Mouse (Mus musculus): ENCODE results near the gene Sos1. TPM values are rescaled to one million over a fixed set of nuclear protein-coding genes. Genes with fewer than 3 reads are reported as not detected.
"Not testable (repeated sequence)": the region's sequence is repeated elsewhere in the genome, so short reads cannot be mapped to it uniquely, and the experiment has no call there.

The Sos1 gene
- total and polyA plus RNA-seq, 3 experiments: 4.0 to 10.7 (median 4.7) TPM

DNA sequence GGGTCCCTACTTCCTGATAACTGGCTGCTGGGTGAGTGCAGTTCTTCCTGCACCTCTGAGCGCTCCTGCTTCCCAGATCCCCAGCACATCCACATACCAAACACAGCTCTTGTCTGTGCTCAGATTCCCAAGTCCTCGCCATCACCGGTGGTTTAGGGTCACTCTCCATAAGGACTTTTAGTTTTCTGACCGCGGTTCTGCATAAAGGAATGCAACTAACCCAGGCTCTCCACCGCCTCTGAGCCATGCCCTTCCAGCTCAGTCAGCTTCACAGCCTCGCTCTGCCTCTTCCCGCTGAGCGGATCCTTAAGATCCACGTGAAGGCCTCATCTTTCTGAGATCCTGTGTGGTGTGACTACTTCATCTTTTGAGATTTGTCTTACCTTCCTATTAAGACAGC lies 90.2 kb downstream of the Sos1 start:
- Histone ChIP-seq H3K36me3 (replicated peaks in 1 of 2; ENCODE audit: control insufficient read depth in 1 of 2, insufficient read depth in 1 of 2, low read length in 1 of 2) (no peaks in the 10 kb centered on the region), H3K9me3 (replicated peaks; ENCODE audit: low read length) (no peaks in the 10 kb centered on the region), H3K4me1 (ENCODE audit: control insufficient read depth in 1 of 2, insufficient read depth in 2 of 2) (peaks cover 0 to 13% of the 10 kb centered on the region in 2 experiments; a peak in 2 of 4 replicates), H3K27ac (ENCODE audit: insufficient read depth, low read depth) (no peak overlapping the region), H3K4me3 (replicated peaks in 1 of 3; ENCODE audit: low read depth in 2 of 3, low read length in 2 of 3, poor library complexity in 1 of 3) (no peak overlapping the region), H3K79me2 (replicated peaks; ENCODE audit: control insufficient read depth, extremely low read depth, insufficient read depth, poor library complexity, severe bottlenecking) (no peaks in the 10 kb centered on the region), H3K9ac (ENCODE audit: insufficient read depth, low read depth) (no peak overlapping the region), H3K27me3 (replicated peaks) (no peaks in the 10 kb centered on the region), H3K4me2 (ENCODE audit: insufficient read depth, low read depth, poor library complexity, severe bottlenecking) (no peak overlapping the region)
- dilution Hi-C loops (cut with MboI; ENCODE audit: extremely low pct_ligation_motif_present, extremely low pct_unique_long_range_greater_than_20kb, low sequenced_read_pairs): no loop called here
- no peak for DNase-seq (ENCODE audit: extremely low read depth)
- in situ Hi-C loops (cut with MboI; ENCODE audit: low pct_ligation_motif_present, low pct_unique_long_range_greater_than_20kb, low sequenced_read_pairs): no loop called here
- TF ChIP-seq ETS1 (conservative IDR thresholded peaks at IDR 0.05; ENCODE audit: low read depth, low read length) (no peak), JUND (conservative IDR thresholded peaks at IDR 0.05; ENCODE audit: low read depth, low read length) (no peak), SIN3A (IDR thresholded peaks at IDR 0.05; ENCODE audit: low read length) (no peak), CTCF (conservative IDR thresholded peaks at IDR 0.05 in 1 of 2, IDR thresholded peaks at IDR 0.05 in 1 of 2; ENCODE audit: low read depth in 2 of 2, low read length in 2 of 2) (no peak), USF2 (conservative IDR thresholded peaks at IDR 0.05; ENCODE audit: low read depth, low read length) (no peak)

GRCm38 (mm10) chr17:80385671-80386070 lies 94.6 kb downstream of the Sos1 start:
- no peaks in the 10 kb centered on the region for H3K36me3 ChIP-seq (replicated peaks in 1 of 2; ENCODE audit: control insufficient read depth in 1 of 2, insufficient read depth in 1 of 2, low read length in 1 of 2)
- in situ Hi-C loops (cut with MboI; ENCODE audit: low pct_ligation_motif_present, low pct_unique_long_range_greater_than_20kb, low sequenced_read_pairs) (no loop called here), dilution Hi-C loops (cut with MboI; ENCODE audit: extremely low pct_ligation_motif_present, extremely low pct_unique_long_range_greater_than_20kb, low sequenced_read_pairs) (no loop called here)
- H3K27me3 ChIP-seq (replicated peaks): no peaks in the 10 kb centered on the region
- no peak for TF ChIP-seq ELF1 (IDR thresholded peaks at IDR 0.05; ENCODE audit: low read depth, low read length)
- TF ChIP-seq MAZ (IDR thresholded peaks at IDR 0.05; ENCODE audit: low read depth, low read length): no peak
- TF ChIP-seq ZNF384 (IDR thresholded peaks at IDR 0.05; ENCODE audit: low read depth, low read length): no peak
- no peak for TF ChIP-seq POLR2AphosphoS2 (IDR thresholded peaks at IDR 0.05; ENCODE audit: low read depth, low read length)
- no peak for TF ChIP-seq IRF4 (IDR thresholded peaks at IDR 0.05; ENCODE audit: low read depth, low read length)
- no peak for TF ChIP-seq UBTF (IDR thresholded peaks at IDR 0.05; ENCODE audit: low read depth, low read length)
- no peak for TF ChIP-seq RAD21 (IDR thresholded peaks at IDR 0.05; ENCODE audit: low read depth, low read length)
- no peak for TF ChIP-seq EP300 (IDR thresholded peaks at IDR 0.05; ENCODE audit: low read length)
- TF ChIP-seq CHD1 (IDR thresholded peaks at IDR 0.05; ENCODE audit: low read depth, low read length): no peak
- no peak for TF ChIP-seq JUN (IDR thresholded peaks at IDR 0.05; ENCODE audit: insufficient read depth, low read depth, low read length)
- no peak overlapping the region for H3K9ac ChIP-seq (ENCODE audit: insufficient read depth, low read depth)
- no peak overlapping the region for H3K4me3 ChIP-seq (replicated peaks in 1 of 3; ENCODE audit: low read depth in 2 of 3, low read length in 2 of 3, poor library complexity in 1 of 3)
- no peaks in the 10 kb centered on the region for H3K79me2 ChIP-seq (replicated peaks; ENCODE audit: control insufficient read depth, extremely low read depth, insufficient read depth, poor library complexity, severe bottlenecking)
- no peaks in the 10 kb centered on the region for H3K9me3 ChIP-seq (replicated peaks; ENCODE audit: low read length)
- H3K27ac ChIP-seq (ENCODE audit: insufficient read depth, low read depth): no peak overlapping the region
- H3K4me2 ChIP-seq (ENCODE audit: insufficient read depth, low read depth, poor library complexity, severe bottlenecking): no peak overlapping the region
- no peak for DNase-seq (ENCODE audit: extremely low read depth)
- peaks cover 0 to 8% of the 10 kb centered on the region in 2 experiments; a peak in 2 of 4 replicates for H3K4me1 ChIP-seq (ENCODE audit: control insufficient read depth in 1 of 2, insufficient read depth in 2 of 2)

GRCm38 (mm10) chr17:80378386-80378785 lies 101.9 kb downstream of the Sos1 start:
- H3K4me2 ChIP-seq (ENCODE audit: insufficient read depth, low read depth, poor library complexity, severe bottlenecking); H3K4me3 ChIP-seq (replicated peaks in 1 of 3; ENCODE audit: low read depth in 2 of 3, low read length in 2 of 3, poor library complexity in 1 of 3); in situ Hi-C loops (cut with MboI; ENCODE audit: low pct_ligation_motif_present, low pct_unique_long_range_greater_than_20kb, low sequenced_read_pairs); dilution Hi-C loops (cut with MboI; ENCODE audit: extremely low pct_ligation_motif_present, extremely low pct_unique_long_range_greater_than_20kb, low sequenced_read_pairs); DNase-seq (ENCODE audit: extremely low read depth); H3K27me3 ChIP-seq (replicated peaks); H3K4me1 ChIP-seq (ENCODE audit: control insufficient read depth in 1 of 2, insufficient read depth in 2 of 2); H3K9me3 ChIP-seq (replicated peaks; ENCODE audit: low read length); H3K79me2 ChIP-seq (replicated peaks; ENCODE audit: control insufficient read depth, extremely low read depth, insufficient read depth, poor library complexity, severe bottlenecking); H3K9ac ChIP-seq (ENCODE audit: insufficient read depth, low read depth); H3K36me3 ChIP-seq (replicated peaks in 1 of 2; ENCODE audit: control insufficient read depth in 1 of 2, insufficient read depth in 1 of 2, low read length in 1 of 2); H3K27ac ChIP-seq (ENCODE audit: insufficient read depth, low read depth): not testable (repeated sequence)

All from CH12.LX (cell line).